In the genomic region with DNA sequence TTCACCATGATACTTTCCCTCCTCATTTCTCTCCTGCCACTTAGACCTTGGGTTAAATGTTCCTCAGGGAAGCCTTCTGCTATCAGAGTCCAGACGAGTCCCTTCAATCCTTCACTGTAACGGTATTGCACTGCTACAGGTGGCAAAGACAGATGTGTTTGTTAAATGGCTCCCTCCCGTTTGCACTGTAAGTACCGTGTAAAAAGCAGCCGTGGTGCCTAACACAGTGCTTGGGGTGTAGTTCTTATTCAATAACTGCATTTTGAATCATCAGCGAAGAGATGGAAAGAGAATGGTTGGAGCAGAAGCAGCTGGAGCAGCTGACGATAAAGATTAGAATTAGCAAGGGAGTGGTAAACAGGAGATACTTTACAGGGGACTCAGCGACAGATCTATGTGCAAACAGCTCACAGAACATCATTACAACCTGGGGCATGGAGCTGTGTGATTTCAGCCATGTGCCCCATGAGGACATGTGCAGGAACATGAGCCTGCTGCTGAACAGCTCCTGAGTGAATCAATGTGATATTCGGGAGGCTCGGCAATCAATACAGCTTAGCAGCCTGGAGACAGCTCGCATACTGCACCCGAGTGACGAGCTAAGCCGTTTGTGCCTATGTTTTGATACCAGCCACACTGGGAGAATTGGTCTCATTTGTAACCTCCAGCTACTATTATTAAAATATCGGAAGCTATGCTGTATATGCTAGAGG, we compare ENCODE assay signal across 11 mouse cellular contexts.
"Had no signal": no experiment of that assay in that cellular context is flagged by ENCODE, and none has a peak within 500 bp of the region (broad histone marks: within the 10 kb centered on the region; RNA-seq: fewer than 3 reads in every experiment).

No protein-coding gene starts in this region.

- H3K4me3 ChIP-seq: limb, embryonic 13.5 days had no signal

- H3K27me3 ChIP-seq: limb, embryonic 13.5 days had no signal

- DNase-seq: kidney, adult 11 months; kidney, adult 9 months; kidney, postnatal 36 days; left cerebral cortex, postnatal 4 days; lung, adult 18-20 months; right cerebral cortex, adult 18-20 months; right cerebral cortex, postnatal 25 days; thymus, postnatal 4 days had no signal

- H3K4me1 ChIP-seq: limb, embryonic 13.5 days had no signal

- H3K4me2 ChIP-seq: limb, embryonic 13.5 days had no signal

- H3K9me3 ChIP-seq: limb, embryonic 13.5 days had no signal

- H3K27ac ChIP-seq: kidney, postnatal 0 days; limb, embryonic 13.5 days; liver, embryonic 14.5 days had no signal

- H3K36me3 ChIP-seq: limb, embryonic 13.5 days had no signal

- H3K9ac ChIP-seq: limb, embryonic 13.5 days; liver, embryonic 14.5 days had no signal
